Mouse (Mus musculus) liver, embryonic 14.5 days (tissue): ENCODE results near the gene Tas1r3.

Source experiments
- CTCF ChIP-seq: IDR thresholded peaks from 2 replicates; pipeline ENCODE4 v1.5.1; 2016; ENCODE audit warnings: antibody characterized with exemption, low read depth, control low read depth
- EP300 ChIP-seq: IDR thresholded peaks from 2 replicates; pipeline ENCODE4 v1.6.1; 2016; ENCODE audit warnings: antibody characterized with exemption, low read depth

DNA sequence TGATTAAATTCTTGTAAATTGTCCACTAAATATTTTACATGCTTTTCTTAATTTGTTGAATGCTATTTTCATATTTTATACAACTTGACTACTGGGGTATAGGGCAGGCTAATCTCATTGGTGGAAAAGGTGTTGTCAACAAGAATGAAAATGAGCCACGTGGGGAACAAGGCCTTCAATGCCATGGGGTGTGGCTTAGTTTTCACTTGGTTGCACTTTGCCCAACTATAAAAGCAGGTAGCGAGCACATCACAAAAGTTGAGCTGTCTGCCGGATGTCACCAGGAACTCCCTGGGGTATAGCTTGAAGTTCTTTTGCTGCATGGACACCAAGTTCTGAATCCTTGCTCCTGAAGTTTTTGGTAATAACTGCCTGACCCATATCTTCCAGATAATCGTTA, 45.6 kb downstream of the Tas1r3 start:
- no peak for TF ChIP-seq CTCF
- TF ChIP-seq EP300 = no peak
